Mouse (Mus musculus): ENCODE results near the gene Zfp853.

Zfp853 gene

DNA sequence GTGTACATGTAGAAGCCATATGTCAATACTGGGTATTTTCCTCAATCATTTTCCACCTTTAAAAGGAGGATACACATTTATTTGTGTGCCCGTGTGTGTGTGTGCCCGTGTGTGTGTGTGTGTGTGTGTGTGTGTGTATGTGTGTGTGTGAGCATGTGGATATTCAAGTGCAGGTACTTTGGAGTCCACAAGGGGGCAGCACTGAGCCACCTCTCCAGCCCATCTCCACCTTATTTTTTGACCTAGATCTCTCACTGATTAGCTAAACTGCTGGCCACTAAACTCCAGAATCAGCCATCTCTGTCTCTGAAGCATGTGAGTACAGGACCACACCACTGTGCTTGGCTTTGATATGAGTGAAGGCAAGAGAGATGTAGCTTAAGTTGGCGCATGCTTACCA lies 1.4 kb upstream of the Zfp853 start:
- in situ Hi-C loops (cut with MboI, MseI), result no loop called here

- in situ Hi-C loops (cut with MboI, MseI), result no loop called here
These were observed 544 bp downstream of the Zfp853 start for GRCm38 (mm10) chr5:143292879-143293278.

GRCm38 (mm10) chr5:143289299-143289698 lies 4.1 kb downstream of the Zfp853 start:
- in situ Hi-C loops (cut with MboI, MseI), result no loop called here

- in situ Hi-C loops (cut with MboI, MseI), result no loop called here
These were observed 5.0 kb downstream of the Zfp853 start for GRCm38 (mm10) chr5:143288378-143288911.

- in situ Hi-C loops (cut with MboI, MseI), result no loop called here
These were observed 5.6 kb downstream of the Zfp853 start for GRCm38 (mm10) chr5:143287774-143288328.

- in situ Hi-C loops (cut with MboI, MseI), result no loop called here
These were observed 8.7 kb downstream of the Zfp853 start for GRCm38 (mm10) chr5:143284762-143285161.

GRCm38 (mm10) chr5:143279247-143279646 lies 14.2 kb downstream of the Zfp853 start:
- in situ Hi-C loops (cut with MboI, MseI), result no loop called here

GRCm38 (mm10) chr5:143275761-143276160 lies 17.7 kb downstream of the Zfp853 start:
- in situ Hi-C loops (cut with MboI, MseI), result no loop called here

DNA sequence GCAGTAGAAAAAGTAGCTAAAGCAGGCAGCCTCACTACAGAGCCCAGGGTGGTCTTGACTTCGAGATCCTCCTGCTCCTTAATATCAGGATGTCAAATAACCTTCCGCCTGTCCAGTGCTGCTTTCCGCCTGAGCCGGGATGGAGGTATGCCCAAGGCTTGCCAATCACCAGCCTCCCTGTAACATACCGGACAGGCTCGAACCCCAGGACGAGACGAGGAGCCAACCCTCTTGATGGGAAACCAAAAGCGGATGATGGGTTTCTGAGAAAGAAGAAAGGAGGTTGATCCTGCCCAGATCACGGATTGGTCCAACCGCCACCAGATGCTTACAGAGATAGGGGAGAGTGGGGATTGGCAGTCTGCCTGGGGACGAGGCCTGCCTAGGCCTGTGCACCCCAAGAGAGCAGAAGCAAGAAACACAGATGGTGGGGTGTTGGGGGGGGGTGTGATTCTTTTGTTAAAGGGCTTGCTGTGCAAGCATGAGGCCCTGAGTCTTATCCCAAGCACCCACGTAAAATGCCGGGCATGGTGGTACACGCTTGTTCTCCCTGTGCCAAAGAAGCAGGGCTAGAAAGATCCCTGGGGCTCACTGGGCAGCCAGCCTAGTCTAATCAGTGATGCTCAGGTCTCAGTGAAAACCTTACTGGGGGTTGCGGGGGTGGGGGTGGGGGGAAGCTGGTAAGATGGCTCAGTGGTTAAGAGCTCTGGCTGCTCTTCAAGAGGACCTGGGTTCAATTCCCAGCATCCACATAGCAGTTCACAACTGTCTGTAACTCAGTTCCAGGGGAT lies 20.7 kb downstream of the Zfp853 start:
- in situ Hi-C loops (cut with MboI, MseI), result loop anchor here (5.0 kb wide), 1 partner anchor 35 kb away; the partner anchor contains the start of gene Zfp12

- in situ Hi-C loops (cut with MboI, MseI), result loop anchor here (5.0 kb wide), 1 partner anchor 35 kb away; the partner anchor contains the start of gene Zfp12
These were observed 21.3 kb downstream of the Zfp853 start for GRCm38 (mm10) chr5:143272108-143272507.

- in situ Hi-C loops (cut with MboI, MseI), result loop anchor here (5.0 kb wide), 1 partner anchor 34 kb away; the partner anchor contains the start of gene Zfp12
These were observed 21.8 kb downstream of the Zfp853 start for GRCm38 (mm10) chr5:143271642-143272041.

GRCm38 (mm10) chr5:143270151-143270519 lies 23.3 kb downstream of the Zfp853 start:
- in situ Hi-C loops (cut with MboI, MseI), result loop anchor here (5.0 kb wide), 1 partner anchor 33 kb away; the partner anchor contains the start of gene Zfp12

- in situ Hi-C loops (cut with MboI, MseI), result loop anchor here (5.0 kb wide), 1 partner anchor 32 kb away; the partner anchor contains the start of gene Zfp12
These were observed 23.9 kb downstream of the Zfp853 start, which contains the start of gene Zfp316 for GRCm38 (mm10) chr5:143269363-143270150. Gene Zfp316 (minus strand): TSS chr5:143270022.

DNA sequence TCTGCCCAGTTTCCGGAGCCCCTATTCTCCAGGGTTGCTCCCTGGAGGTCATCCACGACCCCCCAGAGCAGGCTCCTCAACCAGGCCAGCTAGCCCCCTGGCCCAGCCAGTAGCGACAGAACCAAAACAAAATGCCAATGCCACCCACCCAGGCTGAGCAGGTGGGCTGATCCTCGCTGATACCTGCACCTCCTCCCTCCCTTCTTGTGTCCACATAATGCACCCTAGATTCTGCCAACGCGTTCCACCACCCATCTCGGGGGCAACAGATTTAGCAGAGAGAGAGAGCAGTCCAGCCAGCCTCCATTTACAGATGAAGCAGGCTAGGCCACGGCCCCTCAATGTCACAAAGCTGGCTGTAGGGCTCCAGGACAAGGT lies 24.4 kb downstream of the Zfp853 start:
- in situ Hi-C loops (cut with MboI, MseI), result no loop called here

DNA sequence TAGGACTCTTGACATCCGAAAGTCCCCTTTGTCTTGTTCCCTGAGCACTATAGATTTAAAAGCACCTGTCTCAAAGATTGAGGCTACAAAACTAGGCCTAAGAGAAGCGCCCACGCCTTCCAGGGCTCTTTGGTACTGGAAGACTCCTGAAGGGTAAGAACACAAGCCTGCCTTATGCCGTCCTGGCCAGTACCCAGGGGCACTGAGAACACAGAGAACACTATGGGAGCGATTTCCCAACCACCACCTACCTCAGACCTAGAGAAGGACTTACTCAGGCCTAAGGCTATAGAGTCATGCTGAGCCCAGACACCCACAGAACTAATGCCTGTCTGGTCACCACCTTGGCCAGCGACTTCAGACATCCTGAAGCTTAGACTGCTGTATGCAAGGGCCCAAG lies 26.6 kb downstream of the Zfp853 start:
- in situ Hi-C loops (cut with MboI, MseI), result no loop called here

DNA sequence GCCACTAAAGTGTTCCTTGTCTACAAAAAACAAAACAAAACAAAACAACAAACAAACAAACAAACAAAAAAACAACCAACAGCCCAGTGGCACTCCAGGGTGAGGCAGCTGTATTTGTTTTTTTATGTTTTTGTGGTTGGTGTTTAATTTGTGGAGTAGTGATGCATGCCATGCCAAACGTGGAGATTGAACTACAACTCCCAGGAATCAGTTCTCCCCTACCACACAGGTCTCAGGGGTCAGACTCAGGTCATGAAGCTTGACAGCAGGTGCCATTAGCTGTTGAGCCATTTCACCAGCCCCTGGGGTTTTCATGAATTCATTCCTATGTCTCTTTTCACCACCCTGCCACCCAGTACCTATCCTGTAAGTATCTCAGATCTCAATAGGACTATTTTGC lies 28.0 kb downstream of the Zfp853 start:
- in situ Hi-C loops (cut with MboI, MseI), result no loop called here

DNA sequence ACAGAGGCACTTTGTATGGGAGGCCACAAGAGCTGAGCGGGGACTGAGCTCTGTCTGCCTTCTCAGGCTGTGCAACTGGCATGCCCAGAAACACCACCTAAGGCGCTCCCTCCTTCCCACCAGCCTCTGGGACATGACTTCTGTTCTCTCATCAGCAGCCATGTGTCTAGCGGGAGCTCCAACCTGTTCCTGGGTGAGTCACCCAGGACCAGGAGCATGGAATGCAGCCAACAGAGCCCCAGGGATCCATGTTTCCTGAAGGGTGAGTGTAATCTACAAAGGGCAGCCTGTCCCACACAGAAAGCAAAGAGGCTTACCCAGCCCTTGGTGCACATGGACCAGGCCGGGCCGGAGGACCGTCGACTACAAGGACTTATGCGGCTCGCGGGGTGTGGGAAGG lies 28.7 kb downstream of the Zfp853 start:
- in situ Hi-C loops (cut with MboI, MseI), result no loop called here

DNA sequence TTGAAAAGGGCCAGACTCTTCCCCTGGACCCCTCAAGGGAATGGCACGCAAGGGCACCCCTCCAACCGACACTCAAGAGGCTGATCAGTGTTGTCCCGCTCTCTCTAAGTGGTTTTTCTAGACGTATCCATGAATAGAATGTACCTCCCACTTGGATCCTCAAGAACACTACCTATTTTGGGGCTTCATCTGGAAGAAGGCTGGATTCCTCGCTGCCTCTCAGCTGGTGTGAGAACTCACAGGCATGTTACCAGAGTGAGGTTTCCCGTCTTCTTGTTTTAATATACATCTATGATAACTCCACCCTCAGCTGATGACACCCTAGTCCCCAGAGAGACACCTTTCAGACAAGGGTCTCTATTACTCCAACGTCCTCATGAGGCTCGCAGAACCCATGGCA lies 31.8 kb downstream of the Zfp853 start:
- in situ Hi-C loops (cut with MboI, MseI), result no loop called here

DNA sequence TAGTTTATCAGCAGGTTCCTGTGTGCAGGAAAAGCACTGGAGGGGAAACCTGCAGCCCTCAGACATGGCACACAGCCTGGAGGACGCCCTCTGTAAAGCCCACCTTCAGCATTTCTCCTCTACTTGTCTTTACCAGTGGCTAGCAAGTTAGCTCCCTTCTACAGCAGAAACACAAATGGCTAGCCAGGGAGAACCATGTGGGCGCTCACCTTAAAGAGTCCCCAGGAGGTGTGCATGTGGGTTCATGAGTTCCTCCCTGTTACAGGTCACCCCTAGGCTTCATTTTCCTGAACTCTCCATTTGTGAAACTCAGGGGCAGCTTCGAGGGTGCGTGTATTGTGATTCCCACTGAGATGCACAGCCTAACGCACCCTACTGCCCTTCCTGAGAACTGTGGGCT lies 37.6 kb downstream of the Zfp853 start:
- in situ Hi-C loops (cut with MboI, MseI), result no loop called here

DNA sequence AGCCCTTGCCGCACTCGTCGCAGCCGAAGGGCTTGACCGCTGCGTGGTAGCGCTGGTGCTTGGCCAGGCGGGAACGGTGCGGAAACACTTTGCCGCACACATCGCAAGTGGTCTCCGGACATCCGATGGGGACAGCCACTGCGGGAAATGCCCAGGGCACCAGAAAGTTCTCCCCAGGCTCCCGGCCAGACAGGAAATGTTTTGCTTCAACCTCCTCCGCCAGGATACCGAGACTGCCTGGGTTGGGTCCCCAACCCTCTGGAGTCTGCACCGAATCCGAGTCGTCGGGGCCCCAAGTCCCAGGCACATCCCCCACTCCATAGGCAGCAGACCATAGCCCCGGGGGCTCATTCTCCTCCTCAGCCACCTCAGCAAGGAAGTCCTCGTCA lies 38.3 kb downstream of the Zfp853 start:
- in situ Hi-C loops (cut with MboI, MseI), result no loop called here

- in situ Hi-C loops (cut with MboI, MseI), result no loop called here
These were observed 38.8 kb downstream of the Zfp853 start for GRCm38 (mm10) chr5:143254487-143255130.
